Mouse (Mus musculus): ENCODE data around the gene Dnm3.
A peak's percentile ranks its signal among the peaks of the same experiment; 100 is the strongest.

Gene Dnm3

DNA sequence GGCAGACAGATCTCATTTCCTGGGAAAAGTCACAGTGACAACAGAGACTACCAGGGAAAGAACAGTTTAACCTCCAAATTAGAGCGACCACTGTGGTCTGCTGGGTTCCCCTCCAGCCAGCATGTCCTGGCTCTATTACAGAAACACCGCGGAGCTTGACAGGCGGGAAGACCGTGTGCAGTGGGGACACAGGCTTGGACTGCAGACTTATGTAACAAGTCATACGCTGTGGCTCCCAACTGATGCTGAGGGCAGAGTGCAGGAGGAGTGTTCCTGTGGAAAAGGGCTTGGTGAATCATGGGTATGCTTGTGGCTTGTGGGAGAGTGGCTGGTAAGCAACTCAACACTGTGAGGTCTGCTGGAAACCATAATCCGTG is 368.4 kb downstream of the Dnm3 start:
- no peak for DNase-seq (ENCODE audit: low read depth, low spot score)

DNA sequence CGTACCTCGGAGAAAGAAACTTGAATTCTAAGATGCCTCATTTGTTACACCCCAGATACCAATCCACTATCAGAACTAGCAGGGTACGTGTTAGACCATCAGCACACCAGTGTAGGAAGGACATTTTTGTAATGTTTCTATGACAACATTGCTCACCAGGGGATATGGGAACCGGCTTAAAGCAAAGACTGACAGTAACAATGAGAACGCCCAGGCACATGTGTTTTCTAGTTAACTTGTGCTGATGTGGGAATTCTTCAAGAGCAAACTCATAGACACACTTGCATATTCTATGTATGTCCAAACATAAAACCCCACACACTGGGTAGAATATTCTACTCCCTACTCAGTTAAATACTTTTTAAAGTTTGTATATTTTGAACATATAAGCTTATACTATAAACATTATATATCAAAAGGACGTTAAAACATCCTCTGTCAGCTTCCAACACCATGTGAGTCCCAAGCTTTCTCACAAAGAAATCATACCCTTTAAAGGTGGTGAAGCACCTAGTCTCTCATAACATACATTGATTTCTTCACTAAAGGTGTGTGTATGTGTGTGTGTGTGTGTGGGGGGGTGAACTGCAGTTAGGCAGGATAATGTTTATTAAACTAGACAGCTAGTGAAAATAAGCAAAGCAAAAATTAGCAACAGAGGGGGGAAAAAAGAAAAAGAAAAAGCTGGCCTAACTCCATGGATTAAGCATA is 369.0 kb downstream of the Dnm3 start:
- DNase-seq (ENCODE audit: low read depth, low spot score), result no peak

- no peak for DNase-seq (ENCODE audit: low read depth, low spot score)
These were observed 369.6 kb downstream of the Dnm3 start for GRCm38 (mm10) chr1:162108181-162108671.

DNA sequence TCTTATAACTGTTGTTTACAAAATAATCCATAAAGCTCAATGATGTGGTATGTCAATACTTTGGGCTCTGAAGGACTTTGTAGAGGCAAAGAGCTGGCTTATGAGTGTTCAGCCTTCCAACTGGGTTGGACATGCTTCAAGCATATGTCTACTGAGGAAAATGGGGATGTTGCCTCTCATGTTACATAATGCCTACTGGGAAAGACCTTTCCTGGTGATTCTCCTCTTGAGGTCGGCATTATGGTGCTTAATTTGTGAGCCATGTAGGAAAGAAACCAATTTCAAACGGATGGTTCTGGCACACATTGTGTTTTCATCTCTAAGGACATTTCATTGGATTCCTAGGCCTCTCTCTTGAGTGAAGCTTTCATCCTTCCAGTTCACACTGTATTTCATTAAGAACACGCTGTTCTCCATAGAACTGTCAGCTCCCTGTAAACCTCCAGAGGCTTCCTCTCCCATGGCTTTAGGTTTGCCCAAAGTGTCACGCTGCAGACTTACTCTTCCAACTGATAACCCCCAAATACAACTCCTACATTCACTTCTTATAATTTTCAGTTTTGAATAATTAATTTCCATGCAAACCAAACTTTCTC is 370.7 kb downstream of the Dnm3 start:
- no peak for DNase-seq (ENCODE audit: low read depth, low spot score)

- no peak for DNase-seq (ENCODE audit: low read depth, low spot score)
These were observed 376.6 kb downstream of the Dnm3 start for GRCm38 (mm10) chr1:162100961-162101830.

DNA sequence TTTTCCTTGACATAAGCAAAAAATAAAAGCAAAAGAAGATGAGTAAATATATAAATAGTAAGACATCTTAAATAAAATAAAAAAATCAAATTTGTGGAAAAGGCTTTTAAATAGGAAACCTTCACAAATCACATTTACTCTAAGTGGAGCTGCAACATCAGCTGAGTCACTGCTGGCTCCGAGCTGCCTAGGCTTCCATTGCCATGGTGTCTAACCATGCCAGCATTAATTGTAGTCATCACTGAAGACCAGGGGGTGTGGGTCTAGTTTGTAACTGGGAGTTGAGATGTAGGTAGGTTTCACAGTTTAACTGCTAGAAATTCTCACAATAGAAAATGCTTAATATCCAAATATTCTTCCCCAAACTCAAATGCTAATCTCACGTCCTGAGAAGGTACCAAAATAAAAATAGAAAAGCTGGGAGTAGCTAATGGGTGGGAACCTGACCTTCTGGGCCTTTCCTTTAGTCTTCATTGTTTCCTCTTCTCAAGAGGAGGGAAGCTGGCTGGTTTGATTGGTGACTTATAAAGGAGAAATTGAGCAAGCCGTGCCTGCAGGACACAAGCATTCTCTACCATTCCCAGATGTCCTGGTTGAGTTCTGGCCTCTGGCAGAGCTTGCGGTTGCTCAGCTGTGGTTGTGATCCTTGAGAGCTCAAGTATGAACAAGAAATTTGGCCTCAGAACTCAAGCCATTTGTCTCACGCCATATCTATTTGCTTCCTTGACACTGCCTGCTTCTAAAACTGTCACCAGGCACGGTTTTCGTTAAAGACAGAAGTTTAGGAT is 377.6 kb downstream of the Dnm3 start:
- no peak for DNase-seq (ENCODE audit: low read depth, low spot score)

- no peak for DNase-seq (ENCODE audit: low read depth, low spot score)
These were observed 378.6 kb downstream of the Dnm3 start for GRCm38 (mm10) chr1:162099203-162099602.

DNA sequence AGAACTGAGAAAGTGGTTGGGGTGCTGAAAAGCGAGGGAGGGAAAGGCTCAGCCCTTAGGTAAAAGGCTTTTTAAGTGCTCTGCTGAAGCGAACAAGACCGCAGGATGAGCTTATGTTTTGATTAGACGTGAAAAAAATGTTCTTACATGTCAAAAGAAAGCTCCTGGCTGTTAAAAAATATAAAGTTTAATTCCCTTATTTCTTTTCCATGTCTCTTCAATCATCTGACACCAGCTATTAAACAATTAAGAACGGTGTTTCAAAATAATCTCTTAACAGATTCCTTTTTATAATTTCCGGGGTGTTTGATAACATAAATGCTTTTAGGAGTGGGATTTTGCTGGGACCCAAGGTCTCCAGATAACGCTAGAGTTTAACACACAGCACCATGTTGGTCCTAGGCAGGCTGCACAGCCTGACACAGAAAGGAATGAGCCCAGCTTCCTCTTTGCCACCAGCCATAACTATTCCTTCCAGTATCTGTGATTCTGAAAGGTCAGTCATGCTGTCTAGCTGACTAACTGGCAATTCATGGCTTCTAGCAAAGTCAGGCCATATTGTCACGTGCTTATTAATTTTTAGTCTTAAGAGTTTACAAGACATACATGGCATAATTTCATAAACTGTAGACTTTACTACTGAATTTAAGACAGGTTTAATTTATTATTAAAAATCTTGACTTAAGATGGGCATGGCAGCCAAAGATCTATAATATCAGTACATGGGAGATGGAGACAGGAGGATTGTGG is 383.1 kb downstream of the Dnm3 start:
- DNase-seq (ENCODE audit: low read depth, low spot score), result no peak

DNA sequence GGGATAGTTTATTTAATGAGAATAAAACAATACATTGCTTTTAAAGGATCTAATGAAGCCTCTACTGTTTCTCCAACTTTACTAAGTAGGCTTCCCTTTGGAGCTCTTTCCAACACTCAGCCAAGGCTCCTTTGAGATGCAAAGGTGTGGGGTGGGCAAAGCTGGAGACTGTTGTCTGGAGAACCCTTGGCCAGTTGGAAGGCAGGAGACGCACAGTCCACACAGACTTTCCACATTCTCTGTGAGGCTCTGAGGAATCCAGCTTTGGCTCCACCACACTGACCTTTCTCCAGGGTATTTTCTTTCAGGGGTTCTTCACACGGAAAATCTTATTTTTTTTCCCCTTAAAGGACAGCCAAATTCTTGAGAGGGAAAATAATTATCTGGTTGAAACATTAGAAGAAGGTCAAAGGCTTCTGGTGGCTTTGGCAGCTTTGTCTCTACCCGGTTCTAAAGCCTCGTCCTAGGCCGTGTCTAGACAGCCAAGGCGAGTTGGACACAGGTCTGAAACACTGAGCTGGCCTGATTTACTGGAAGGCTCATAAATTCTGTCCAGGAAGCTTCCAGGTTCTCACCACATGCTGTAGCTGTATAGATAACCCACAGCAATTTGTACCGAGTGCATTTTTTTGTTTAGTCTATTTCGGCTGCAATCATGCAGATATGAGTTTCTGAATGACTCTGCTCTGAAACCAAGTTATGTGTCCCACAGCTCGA is 383.9 kb downstream of the Dnm3 start:
- DNase-seq (ENCODE audit: low read depth, low spot score), result no peak

DNA sequence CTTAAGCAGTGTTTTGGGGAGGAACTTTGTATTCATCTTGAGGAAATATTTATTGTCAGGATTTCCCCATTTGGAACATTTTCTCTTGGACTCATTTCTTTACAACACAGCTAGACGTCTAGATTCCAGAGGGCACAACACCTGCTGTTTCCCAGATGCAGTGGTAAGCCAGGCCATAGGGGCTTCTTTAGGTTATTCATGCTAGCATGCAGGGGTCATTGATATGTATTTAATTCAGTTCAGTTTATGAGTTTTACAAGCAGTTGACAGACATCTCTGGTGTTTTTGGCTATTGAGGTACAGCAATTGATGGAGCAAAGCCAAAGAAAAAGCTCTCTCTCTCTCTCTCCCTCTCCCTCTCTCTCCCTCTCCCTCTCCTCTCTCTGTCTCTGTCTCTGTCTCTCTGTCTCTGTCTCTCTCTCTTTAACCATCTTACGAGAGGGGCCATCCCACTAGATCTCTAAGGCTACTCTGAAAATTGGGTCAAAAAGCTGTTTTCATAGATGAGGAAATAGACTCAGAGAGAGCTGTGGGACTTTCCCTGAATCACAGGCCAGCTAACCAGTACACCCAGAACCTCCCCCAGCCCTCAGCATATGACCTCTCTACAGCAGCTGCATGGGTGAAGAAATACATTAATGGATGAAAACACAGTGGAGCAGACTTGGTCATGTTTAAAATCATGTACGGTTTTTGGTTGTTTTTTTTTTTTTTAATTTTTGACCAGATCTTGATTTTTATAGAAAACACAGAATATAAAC is 384.8 kb downstream of the Dnm3 start:
- DNase-seq (ENCODE audit: low read depth, low spot score), result no peak

DNA sequence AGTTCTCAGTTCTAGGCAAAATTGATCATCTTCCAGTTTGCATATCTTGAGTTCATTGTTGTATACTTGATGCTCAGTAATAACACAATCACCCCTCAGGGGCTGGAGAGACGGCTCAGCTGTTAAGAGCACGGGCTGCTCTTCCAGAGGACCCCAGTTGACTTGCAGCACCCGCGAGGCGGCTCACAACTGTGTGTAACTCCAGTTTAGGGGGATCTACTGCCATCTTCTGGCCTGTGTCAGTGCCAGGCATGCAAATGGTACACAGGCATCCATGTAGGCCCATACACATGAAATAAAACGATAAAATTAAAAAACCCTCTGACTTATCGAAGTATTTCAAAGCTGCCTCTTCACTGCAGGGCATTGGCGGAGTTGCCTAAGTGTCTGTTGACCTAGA is 385.4 kb downstream of the Dnm3 start:
- no peak for DNase-seq (ENCODE audit: low read depth, low spot score)

- no peak for DNase-seq (ENCODE audit: low read depth, low spot score)
These were observed 393.9 kb downstream of the Dnm3 start for GRCm38 (mm10) chr1:162083886-162084478.

DNA sequence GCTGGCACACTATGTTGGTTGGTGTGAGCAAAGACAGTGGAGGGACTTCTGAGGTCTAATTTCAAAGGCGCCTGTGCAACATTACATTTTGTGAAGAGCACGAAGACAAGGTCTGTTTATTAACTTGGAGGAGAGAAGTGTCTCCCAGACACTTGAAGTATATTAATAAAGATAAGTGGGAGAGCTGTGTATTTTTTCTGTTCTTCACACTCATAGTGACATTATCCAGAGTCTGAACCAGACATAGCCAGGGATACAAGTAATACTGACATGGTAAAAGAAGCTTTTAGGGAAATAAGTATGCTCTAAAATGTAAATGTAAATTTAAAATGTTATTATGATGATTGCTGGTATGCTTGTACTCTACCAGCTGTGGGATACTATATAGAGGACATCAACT is 394.5 kb downstream of the Dnm3 start:
- no peak for DNase-seq (ENCODE audit: low read depth, low spot score)

DNA sequence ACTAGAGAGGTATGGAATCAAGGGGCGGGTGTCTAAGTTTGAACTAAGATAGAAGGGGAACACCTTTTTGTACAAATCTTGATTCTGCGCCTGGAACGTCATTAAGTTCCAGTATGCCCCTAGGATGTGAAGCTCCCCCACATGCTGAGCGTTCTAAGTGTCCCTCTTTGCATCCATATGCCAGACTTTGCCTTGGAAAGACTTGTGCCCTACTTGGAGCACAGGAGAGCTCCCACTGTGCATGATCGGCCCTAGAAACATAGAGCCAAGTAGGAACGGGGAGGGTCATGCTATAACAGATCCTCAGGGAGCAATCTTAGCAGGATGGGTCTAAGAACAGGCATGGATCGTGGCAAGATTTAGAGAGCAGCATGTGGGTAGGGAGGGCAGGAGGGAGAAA is 395.1 kb downstream of the Dnm3 start:
- DNase-seq (ENCODE audit: low read depth, low spot score), result no peak

- DNase-seq (ENCODE audit: low read depth, low spot score), result no peak
These were observed 396.0 kb downstream of the Dnm3 start for GRCm38 (mm10) chr1:162081693-162082372.

- DNase-seq (ENCODE audit: low read depth, low spot score), result no peak
These were observed 397.8 kb downstream of the Dnm3 start for GRCm38 (mm10) chr1:162079989-162080388.

GRCm38 (mm10) chr1:162077454-162077853 is 400.4 kb downstream of the Dnm3 start:
- no peak for DNase-seq (ENCODE audit: low read depth, low spot score)

GRCm38 (mm10) chr1:162076581-162077001 is 401.2 kb downstream of the Dnm3 start:
- peak; percentile 57 for DNase-seq (ENCODE audit: low read depth, low spot score)

DNA sequence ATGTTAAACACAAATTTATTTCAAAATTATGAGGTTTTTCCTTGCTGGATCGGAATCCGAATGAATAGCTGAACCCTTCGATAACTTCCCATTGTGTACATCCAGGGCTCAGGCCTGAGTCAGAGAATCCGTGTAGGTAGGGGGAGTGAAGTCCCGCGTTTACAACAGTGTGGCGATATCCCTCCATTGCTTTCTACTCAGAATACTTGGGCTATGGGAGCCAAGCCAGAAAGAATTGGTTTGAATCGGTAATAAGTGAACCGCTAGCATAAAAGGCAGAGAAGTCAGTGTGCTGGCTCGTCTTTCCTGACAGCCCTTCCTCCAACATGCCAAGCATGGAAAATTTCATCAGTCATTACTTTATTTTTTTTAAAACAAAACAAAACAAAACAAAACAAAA is 402.0 kb downstream of the Dnm3 start:
- DNase-seq (ENCODE audit: low read depth, low spot score), result no peak

All from embryo, embryonic 11.5 days (tissue).